Mouse (Mus musculus): ENCODE measurements at regions not wholly inside any gene's neighbourhood (a gene's known extent, or its start where the extent isn't known, plus 50 kb on each side); places are given as distances from the start of the nearest gene placed in this dataset.

DNA sequence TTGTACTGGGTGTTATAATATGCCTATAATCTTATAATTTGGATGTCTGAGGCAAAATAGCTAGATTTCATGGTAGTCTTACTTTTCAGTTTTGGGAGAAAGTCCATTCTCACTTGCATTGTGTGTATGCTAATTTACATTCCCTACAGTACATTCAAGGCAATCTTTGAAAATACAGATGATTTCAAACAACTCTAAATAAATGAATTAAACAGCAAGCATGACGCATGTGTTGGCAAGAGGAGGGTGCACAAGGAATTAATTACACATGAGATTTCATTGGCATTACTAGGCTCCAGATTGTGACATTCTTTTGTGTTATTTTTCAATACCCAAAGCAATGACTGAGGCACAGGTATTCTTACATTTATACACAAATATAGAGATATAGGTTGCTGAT is 495.2 kb upstream of the Cypt12 start:
- no peak for TF ChIP-seq CTCF (IDR thresholded peaks at IDR 0.05; ENCODE audit: low read depth)
- H3K36me3 ChIP-seq (ENCODE audit: insufficient read depth) = no peaks in the 10 kb centered on the region
- WGBS = 75% methylated on average over 1 of the region's 1 CpGs
- H3K9me3 ChIP-seq (ENCODE audit: low read depth, low read length) = no peaks in the 10 kb centered on the region
- H3K4me1 ChIP-seq (ENCODE audit: insufficient read depth) = no peaks in the 10 kb centered on the region
- no peak for ATAC-seq (ENCODE audit: insufficient read depth)
- H3K27me3 ChIP-seq (ENCODE audit: insufficient read depth, low read length) = no peaks in the 10 kb centered on the region
- no peak overlapping the region for H3K9ac ChIP-seq
- H3K27ac ChIP-seq (ENCODE audit: low read depth) = no peak overlapping the region
- no peak overlapping the region for H3K4me3 ChIP-seq (ENCODE audit: low read depth, low read length)
- H3K4me2 ChIP-seq = no peak overlapping the region
- no peak for DNase-seq

DNA sequence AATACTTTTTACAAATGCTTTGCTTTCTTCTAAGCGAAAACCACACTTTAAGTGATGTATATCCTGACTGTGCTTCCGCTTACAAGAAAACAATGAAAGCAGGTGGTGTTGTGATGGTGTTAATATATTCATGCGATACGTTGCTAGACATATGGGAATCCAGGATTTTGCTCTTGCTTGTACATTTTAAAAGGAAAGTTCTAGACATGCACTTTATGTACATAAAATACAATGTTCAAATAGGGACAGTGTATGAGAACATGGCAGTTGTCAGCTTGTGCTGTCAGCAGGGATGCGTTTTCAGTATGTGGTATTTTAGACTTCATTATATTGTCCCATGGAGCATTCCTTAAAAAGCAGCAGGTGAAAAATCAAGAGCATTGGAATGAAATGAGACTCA is 487.7 kb upstream of the Cypt12 start:
- H3K27ac ChIP-seq (ENCODE audit: low read depth) = no peak overlapping the region
- no peak for TF ChIP-seq CTCF (IDR thresholded peaks at IDR 0.05; ENCODE audit: low read depth)
- no peak overlapping the region for H3K4me3 ChIP-seq (ENCODE audit: low read depth, low read length)
- no peak for DNase-seq
- H3K9me3 ChIP-seq (ENCODE audit: low read depth, low read length) = no peaks in the 10 kb centered on the region
- no peaks in the 10 kb centered on the region for H3K4me1 ChIP-seq (ENCODE audit: insufficient read depth)
- no peak for ATAC-seq (ENCODE audit: insufficient read depth)
- no peak overlapping the region for H3K4me2 ChIP-seq
- 90% methylated on average over 5 of the region's 5 CpGs for WGBS
- no peaks in the 10 kb centered on the region for H3K27me3 ChIP-seq (ENCODE audit: insufficient read depth, low read length)
- H3K9ac ChIP-seq = no peak overlapping the region
- no peaks in the 10 kb centered on the region for H3K36me3 ChIP-seq (ENCODE audit: insufficient read depth)

DNA sequence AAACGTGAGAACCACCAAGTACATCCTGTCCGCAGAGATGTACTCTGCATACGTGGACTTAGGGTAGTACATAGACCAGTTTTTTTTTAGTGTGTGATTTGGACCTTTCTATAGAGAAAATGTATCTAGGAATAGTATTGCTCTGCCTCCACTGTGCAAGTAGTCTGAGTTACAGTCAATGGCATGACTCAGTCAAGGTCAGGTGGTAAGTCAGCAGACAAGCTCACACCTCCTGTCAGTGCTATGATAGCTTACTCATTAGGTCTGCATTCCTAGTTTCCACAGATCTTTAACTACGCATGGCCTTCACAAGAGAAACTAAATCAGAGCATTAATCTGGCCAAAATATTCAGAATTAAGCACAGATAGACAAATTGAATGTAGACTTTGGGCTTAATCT is 486.8 kb upstream of the Cypt12 start:
- H3K36me3 ChIP-seq (ENCODE audit: insufficient read depth) = no peaks in the 10 kb centered on the region
- H3K9ac ChIP-seq = no peak overlapping the region
- no peak overlapping the region for H3K4me2 ChIP-seq
- H3K4me3 ChIP-seq (ENCODE audit: low read depth, low read length) = no peak overlapping the region
- no peaks in the 10 kb centered on the region for H3K27me3 ChIP-seq (ENCODE audit: insufficient read depth, low read length)
- H3K27ac ChIP-seq (ENCODE audit: low read depth) = no peak overlapping the region
- H3K9me3 ChIP-seq (ENCODE audit: low read depth, low read length) = no peaks in the 10 kb centered on the region
- ATAC-seq (ENCODE audit: insufficient read depth) (no peak), DNase-seq (no peak)
- no peaks in the 10 kb centered on the region for H3K4me1 ChIP-seq (ENCODE audit: insufficient read depth)
- TF ChIP-seq CTCF (IDR thresholded peaks at IDR 0.05; ENCODE audit: low read depth) = no peak
- 82% methylated on average over 4 of the region's 4 CpGs for WGBS

DNA sequence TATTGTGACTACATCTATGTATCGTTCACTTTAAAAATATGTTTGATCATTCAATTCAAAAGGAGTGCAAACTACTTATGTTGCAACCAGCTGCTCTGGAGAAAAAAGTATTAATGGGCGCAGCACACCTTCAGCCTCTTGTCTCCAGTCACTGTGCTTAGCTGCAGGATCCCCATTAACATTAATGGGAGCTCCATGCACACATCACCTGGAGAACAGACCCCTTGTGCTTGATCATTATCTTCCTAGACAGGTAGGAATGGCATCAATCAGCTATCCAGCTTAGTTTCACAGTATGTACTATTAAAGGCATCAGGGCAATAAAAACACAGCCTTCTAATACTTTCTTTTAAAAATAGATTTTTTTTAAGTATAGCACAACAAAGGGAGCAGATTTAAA is 474.4 kb upstream of the Cypt12 start:
- Histone ChIP-seq H3K36me3 (ENCODE audit: insufficient read depth) (no peaks in the 10 kb centered on the region), H3K4me3 (ENCODE audit: low read depth, low read length) (no peak overlapping the region), H3K4me2 (no peak overlapping the region), H3K4me1 (ENCODE audit: insufficient read depth) (no peaks in the 10 kb centered on the region), H3K9ac (no peak overlapping the region), H3K9me3 (ENCODE audit: low read depth, low read length) (no peaks in the 10 kb centered on the region), H3K27ac (ENCODE audit: low read depth) (no peak overlapping the region), H3K27me3 (ENCODE audit: insufficient read depth, low read length) (no peaks in the 10 kb centered on the region)
- no peak for TF ChIP-seq CTCF (IDR thresholded peaks at IDR 0.05; ENCODE audit: low read depth)
- DNase-seq = no peak
- no peak for ATAC-seq (ENCODE audit: insufficient read depth)
- WGBS = 73% methylated on average over 2 of the region's 2 CpGs

- no peak for TF ChIP-seq CTCF (IDR thresholded peaks at IDR 0.05; ENCODE audit: low read depth)
- H3K27me3 ChIP-seq (ENCODE audit: insufficient read depth, low read length) = no peaks in the 10 kb centered on the region
- no peak overlapping the region for H3K4me2 ChIP-seq
- no peaks in the 10 kb centered on the region for H3K36me3 ChIP-seq (ENCODE audit: insufficient read depth)
- no peak for DNase-seq
- H3K4me3 ChIP-seq (ENCODE audit: low read depth, low read length) = no peak overlapping the region
- no peaks in the 10 kb centered on the region for H3K9me3 ChIP-seq (ENCODE audit: low read depth, low read length)
- H3K9ac ChIP-seq = no peak overlapping the region
- no peak overlapping the region for H3K27ac ChIP-seq (ENCODE audit: low read depth)
- WGBS = 24% methylated on average over 4 of the region's 4 CpGs
- no peaks in the 10 kb centered on the region for H3K4me1 ChIP-seq (ENCODE audit: insufficient read depth)
- ATAC-seq (ENCODE audit: insufficient read depth) = no peak
Measured at GRCm38 (mm10) chr3:17489240-17490142, 458.7 kb upstream of the Cypt12 start.

GRCm38 (mm10) chr3:17490632-17491031 is 457.6 kb upstream of the Cypt12 start:
- ATAC-seq (ENCODE audit: insufficient read depth) = no peak
- H3K4me1 ChIP-seq (ENCODE audit: insufficient read depth) = no peaks in the 10 kb centered on the region
- no peak for DNase-seq
- H3K9ac ChIP-seq = no peak overlapping the region
- no peaks in the 10 kb centered on the region for H3K27me3 ChIP-seq (ENCODE audit: insufficient read depth, low read length)
- H3K9me3 ChIP-seq (ENCODE audit: low read depth, low read length) = no peaks in the 10 kb centered on the region
- no peak overlapping the region for H3K4me2 ChIP-seq
- no peak for TF ChIP-seq CTCF (IDR thresholded peaks at IDR 0.05; ENCODE audit: low read depth)
- no peak overlapping the region for H3K27ac ChIP-seq (ENCODE audit: low read depth)
- H3K4me3 ChIP-seq (ENCODE audit: low read depth, low read length) = no peak overlapping the region
- H3K36me3 ChIP-seq (ENCODE audit: insufficient read depth) = no peaks in the 10 kb centered on the region

GRCm38 (mm10) chr3:17498291-17498690 is 449.9 kb upstream of the Cypt12 start:
- 80% methylated on average over 3 of the region's 3 CpGs for WGBS
- H3K4me1 ChIP-seq (ENCODE audit: insufficient read depth) = no peaks in the 10 kb centered on the region
- no peak for ATAC-seq (ENCODE audit: insufficient read depth)

More at GRCm38 (mm10) chr3:17498291-17498690, 449.9 kb upstream of the Cypt12 start:
- Histone ChIP-seq H3K9ac (no peak overlapping the region), H3K27me3 (ENCODE audit: insufficient read depth, low read length) (no peaks in the 10 kb centered on the region), H3K36me3 (ENCODE audit: insufficient read depth) (no peaks in the 10 kb centered on the region), H3K27ac (ENCODE audit: low read depth) (no peak overlapping the region), H3K4me2 (no peak overlapping the region), H3K9me3 (ENCODE audit: low read depth, low read length) (no peaks in the 10 kb centered on the region), H3K4me3 (ENCODE audit: low read depth, low read length) (no peak overlapping the region)
- TF ChIP-seq CTCF (IDR thresholded peaks at IDR 0.05; ENCODE audit: low read depth) = no peak
- DNase-seq = no peak
